Comparison of ENCODE assay signal across 10 mouse cellular contexts in the genomic region with DNA sequence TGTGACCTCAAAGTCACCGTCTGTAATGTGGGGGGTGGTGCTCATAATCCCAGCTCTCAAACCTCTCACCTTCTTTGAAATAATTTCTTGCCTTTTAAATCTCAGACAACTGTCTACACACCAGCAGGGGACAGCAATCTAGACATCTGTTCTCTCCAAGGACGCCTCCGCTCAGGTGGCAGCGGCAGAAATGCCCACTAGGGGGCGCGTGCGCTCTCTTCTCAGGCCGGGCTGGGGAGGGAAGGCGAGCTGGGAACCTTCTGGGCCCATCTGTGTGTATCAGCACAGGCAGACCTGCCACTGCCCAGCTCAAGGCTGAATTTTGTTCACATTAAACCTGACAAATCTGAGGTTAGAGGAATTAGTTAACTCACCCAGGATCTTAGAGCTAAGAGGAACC. TPM values are rescaled to one million over a fixed set of nuclear protein-coding genes. Genes with fewer than 3 reads are reported as not detected.
DNase-seq lines count a peak whose midpoint lies in the region; ATAC-seq and TF ChIP-seq lines count a peak whose summit lies in the region.
"Had no signal": no experiment of that assay in that cellular context is flagged by ENCODE, and none has a peak within 500 bp of the region (broad histone marks: within the 10 kb centered on the region; RNA-seq: fewer than 3 reads in every experiment).

No protein-coding gene starts in this region.

- H3K27me3 ChIP-seq in hindbrain, embryonic 14.5 days (ENCODE audit: control insufficient read depth, insufficient read depth, low read length): no peaks in the 10 kb centered on the region
- H3K27me3 ChIP-seq: embryonic facial prominence, embryonic 15.5 days; limb, embryonic 12.5 days had no signal

- H3K36me3 ChIP-seq in hindbrain, embryonic 14.5 days (replicated peaks; ENCODE audit: control insufficient read depth, insufficient read depth): no peaks in the 10 kb centered on the region
- H3K36me3 ChIP-seq: embryonic facial prominence, embryonic 15.5 days had no signal

- TF ChIP-seq CTCF in lung, adult 2 months (IDR thresholded peaks at IDR 0.05; ENCODE audit: insufficient read depth, low read length): peak; percentile 49

- ATAC-seq in hindbrain, embryonic 14.5 days (ENCODE audit: low FRiP score): peak; percentile 52; the same call in 1 of the 2 replicates
- peak; percentile 37; the same call in 1 of the 2 replicates for ATAC-seq in neutrophil, adult 5-6 weeks (ENCODE audit: extremely low read depth, insufficient number of reproducible peaks, low FRiP score, poor library complexity, severe bottlenecking)

- H3K9me3 ChIP-seq in hindbrain, embryonic 14.5 days (ENCODE audit: control insufficient read depth, low read length): no peaks in the 10 kb centered on the region
- H3K9me3 ChIP-seq: embryonic facial prominence, embryonic 15.5 days had no signal

- H3K4me3 ChIP-seq in hindbrain, embryonic 14.5 days (replicated peaks; ENCODE audit: low read length): no peak overlapping the region
- H3K4me3 ChIP-seq in lung, adult 2 months (replicated peaks; ENCODE audit: extremely low read depth, low read depth, low read length): no peak overlapping the region
- H3K4me3 ChIP-seq: embryonic facial prominence, embryonic 15.5 days; limb, embryonic 12.5 days had no signal

- no peak overlapping the region for H3K4me2 ChIP-seq in hindbrain, embryonic 14.5 days (replicated peaks)
- H3K4me2 ChIP-seq: embryonic facial prominence, embryonic 15.5 days; limb, embryonic 12.5 days had no signal

- H3K27ac ChIP-seq in hindbrain, embryonic 14.5 days: no peak overlapping the region
- H3K27ac ChIP-seq: embryonic facial prominence, embryonic 15.5 days; limb, embryonic 12.5 days had no signal

- no peak overlapping the region for H3K9ac ChIP-seq in hindbrain, embryonic 14.5 days
- H3K9ac ChIP-seq: embryonic facial prominence, embryonic 15.5 days; limb, embryonic 12.5 days had no signal

- DNase-seq in layer of hippocampus, adult 11-12 months (ENCODE audit: low spot score): peak; percentile 35
- DNase-seq in layer of hippocampus, adult 9-11 months: no peak
- peak; percentile 12 for DNase-seq in Muller cell, postnatal 12 days (ENCODE audit: inconsistent ontology term)
- DNase-seq in cerebellum, postnatal 14 days: peak; percentile 59 to 70
- peak; percentile 48 for DNase-seq in hindbrain, embryonic 14.5 days (ENCODE audit: low spot score)
- DNase-seq in lung, adult 2 months: peak; percentile 51
- no peak for DNase-seq in ovary, postnatal 14 days (ENCODE audit: low spot score)

- 14% methylated on average over 9 of the region's 9 CpGs for WGBS in hindbrain, embryonic 14.5 days
- WGBS in lung, adult 2 months: 27% methylated on average over 9 of the region's 9 CpGs

- TF ChIP-seq POLR2A in lung, adult 2 months (IDR thresholded peaks at IDR 0.05; ENCODE audit: borderline replicate concordance, extremely low read depth, low read depth, low read length): no peak

- no peaks in the 10 kb centered on the region for H3K4me1 ChIP-seq in hindbrain, embryonic 14.5 days (replicated peaks; ENCODE audit: control insufficient read depth, insufficient read depth, low read length)
- no peaks in the 10 kb centered on the region for H3K4me1 ChIP-seq in lung, adult 2 months (ENCODE audit: control insufficient read depth, insufficient read depth, low read length)
- H3K4me1 ChIP-seq: embryonic facial prominence, embryonic 15.5 days; limb, embryonic 12.5 days had no signal

RNA-seq across cellular contexts. Expression of gene Dhx15, which starts 58.2 kb away (rescaled TPM):
- 62.8 and 63.7 TPM in 2 replicates for polyA plus RNA-seq in hindbrain, embryonic 14.5 days (2014; fragmentation: Nextera tagmentation; extraction: Ambion mirVana)
- 29.2 and 50.8 TPM in 2 replicates for polyA plus RNA-seq in lung, adult 2 months (2012; rRNA removed)
- total RNA-seq in neutrophil, adult 5-6 weeks (2017): 292 and 303 TPM in 2 replicates

Comparison
In these comparisons a context has a peak if more than half of its experiments do, and no peak if none do; other contexts are left out.
1. DNase-seq: peak in layer of hippocampus, adult 11-12 months (single experiment), Muller cell, postnatal 12 days (single experiment), cerebellum, postnatal 14 days (2 of 2), hindbrain, embryonic 14.5 days (single experiment) and lung, adult 2 months (single experiment); none in layer of hippocampus, adult 9-11 months (single experiment) and ovary, postnatal 14 days (single experiment).